Mouse (Mus musculus) CH12.LX (cell line): Measurements from ENCODE around the gene Sh3rf1. TPM values are rescaled to one million over a fixed set of nuclear protein-coding genes. Genes with fewer than 3 reads are reported as not detected.

Experiments used
- DNase-seq: peaks from one replicate; pipeline ENCODE4 v3.0.0-alpha.2; 2013; ENCODE audit errors: extremely low read depth
- H3K27ac ChIP-seq: 2 replicates; pipeline ENCODE4 v1.5.1; 2012; ENCODE audit warnings: low read depth, mild to moderate bottlenecking, control low read depth, moderate library complexity; ENCODE audit not compliant: insufficient read depth
- H3K27me3 ChIP-seq: replicated peaks from 2 replicates; pipeline ENCODE3; 2012; ENCODE audit warnings: inconsistent platforms
- H3K36me3 ChIP-seq, 2 experiments: replicated peaks in 1 of 2; 2 replicates each; pipeline versions ENCODE3 to v1.6.1; 2012; ENCODE audit warnings: inconsistent platforms in 1 of 2, low read length in 1 of 2, mild to moderate bottlenecking in 1 of 2, mixed read lengths in 1 of 2, moderate library complexity in 1 of 2; ENCODE audit not compliant: control insufficient read depth in 1 of 2, insufficient read depth in 1 of 2
- H3K4me1 ChIP-seq, 2 experiments: 2 replicates each; pipeline ENCODE4 v1.6.1; 2012; ENCODE audit warnings: inconsistent platforms in 1 of 2, moderate library complexity in 1 of 2; ENCODE audit not compliant: insufficient read depth in 2 of 2, control insufficient read depth in 1 of 2
- H3K4me2 ChIP-seq: 2 replicates; pipeline ENCODE4 v1.6.1; 2012; ENCODE audit warnings: low read depth, mild to moderate bottlenecking, control low read depth; ENCODE audit not compliant: poor library complexity, insufficient read depth, severe bottlenecking
- H3K4me3 ChIP-seq, 3 experiments: fragments of 150-350 bp in 1 of 3; sonication (generic) in 1 of 3; replicated peaks in 1 of 3; 2 replicates each; pipeline versions ENCODE3 to v1.5.1; 2011 to 2012; ENCODE audit warnings: low read depth in 2 of 3, low read length in 2 of 3, mild to moderate bottlenecking in 2 of 3, moderate library complexity in 2 of 3, control low read depth in 1 of 3, improper control_type of control experiment in 1 of 3, inconsistent platforms in 1 of 3, mixed read lengths in 1 of 3; ENCODE audit not compliant: poor library complexity in 1 of 3
- H3K79me2 ChIP-seq: replicated peaks from 2 replicates; pipeline ENCODE4 v1.6.1; 2012; ENCODE audit warnings: mild to moderate bottlenecking, moderate library complexity; ENCODE audit not compliant: control insufficient read depth, poor library complexity, insufficient read depth, severe bottlenecking; ENCODE audit errors: extremely low read depth
- H3K9ac ChIP-seq: 2 replicates; pipeline ENCODE4 v1.6.1; 2012; ENCODE audit warnings: low read depth, mild to moderate bottlenecking, control low read depth, moderate library complexity; ENCODE audit not compliant: insufficient read depth
- H3K9me3 ChIP-seq: replicated peaks from 2 replicates; pipeline ENCODE3; 2012; ENCODE audit warnings: low read length, inconsistent platforms, mixed read lengths
- ELF1 ChIP-seq: IDR thresholded peaks from 2 replicates; pipeline ENCODE4 v1.6.1; 2014; ENCODE audit warnings: low read depth, mild to moderate bottlenecking, inconsistent platforms, low read length, improper control_type of control experiment
- EP300 ChIP-seq: IDR thresholded peaks from 2 replicates; pipeline ENCODE4 v1.6.1; 2011; ENCODE audit warnings: low read length, improper control_type of control experiment
- ETS1 ChIP-seq: conservative IDR thresholded peaks from 2 replicates; pipeline ENCODE4 v1.6.1; 2012; ENCODE audit warnings: low read depth, mild to moderate bottlenecking, inconsistent platforms, low read length, improper control_type of control experiment, moderate library complexity
- IRF4 ChIP-seq: IDR thresholded peaks from 2 replicates; pipeline ENCODE4 v1.6.1; 2014; ENCODE audit warnings: low read depth, mild to moderate bottlenecking, inconsistent platforms, low read length, improper control_type of control experiment
- JUN ChIP-seq: IDR thresholded peaks from 2 replicates; pipeline ENCODE4 v1.6.1; 2011; ENCODE audit warnings: low read depth, mild to moderate bottlenecking, low read length, improper control_type of control experiment, moderate library complexity; ENCODE audit not compliant: insufficient read depth
- JUND ChIP-seq: conservative IDR thresholded peaks from 2 replicates; pipeline ENCODE4 v1.6.1; 2011; ENCODE audit warnings: low read depth, low read length, improper control_type of control experiment
- KAT2A ChIP-seq: IDR thresholded peaks from 2 replicates; pipeline ENCODE4 v1.6.1; 2012; ENCODE audit warnings: low read length, improper control_type of control experiment, inconsistent platforms; ENCODE audit not compliant: insufficient replicate concordance
- MAFK ChIP-seq: IDR thresholded peaks from 2 replicates; pipeline ENCODE4 v1.6.1; 2011; ENCODE audit warnings: low read length, improper control_type of control experiment; ENCODE audit not compliant: insufficient replicate concordance
- MEF2A ChIP-seq: IDR thresholded peaks from 2 replicates; pipeline ENCODE4 v1.6.1; 2014; ENCODE audit warnings: low read depth, mild to moderate bottlenecking, inconsistent platforms, low read length, improper control_type of control experiment, borderline replicate concordance
- MYC ChIP-seq: IDR thresholded peaks from 2 replicates; pipeline ENCODE4 v1.6.1; 2011; ENCODE audit warnings: low read depth, mild to moderate bottlenecking, improper control_type of control experiment, low read length
- NELFE ChIP-seq: IDR thresholded peaks from 2 replicates; pipeline ENCODE4 v1.6.1; 2011; ENCODE audit warnings: low read depth, low read length, improper control_type of control experiment
- NRF1 ChIP-seq: IDR thresholded peaks from 2 replicates; pipeline ENCODE4 v1.6.1; 2014; ENCODE audit warnings: low read depth, mild to moderate bottlenecking, inconsistent platforms, low read length, improper control_type of control experiment, moderate library complexity
- POLR2AphosphoS2 ChIP-seq: IDR thresholded peaks from 2 replicates; pipeline ENCODE4 v1.6.1; 2011; ENCODE audit warnings: low read depth, low read length, improper control_type of control experiment
- RAD21 ChIP-seq: IDR thresholded peaks from 2 replicates; pipeline ENCODE4 v1.6.1; 2011; ENCODE audit warnings: low read depth, mild to moderate bottlenecking, low read length, improper control_type of control experiment, moderate library complexity
- TCF12 ChIP-seq: IDR thresholded peaks from 2 replicates; pipeline ENCODE4 v1.6.1; 2014; ENCODE audit warnings: low read depth, mild to moderate bottlenecking, inconsistent platforms, low read length, improper control_type of control experiment
- USF1 ChIP-seq: IDR thresholded peaks from 2 replicates; pipeline ENCODE4 v1.6.1; 2014; ENCODE audit warnings: low read depth, mild to moderate bottlenecking, inconsistent platforms, low read length, improper control_type of control experiment
- USF2 ChIP-seq: conservative IDR thresholded peaks from 2 replicates; pipeline ENCODE4 v1.6.1; 2011; ENCODE audit warnings: low read depth, low read length, improper control_type of control experiment
- ZNF384 ChIP-seq: IDR thresholded peaks from 2 replicates; pipeline ENCODE4 v1.6.1; 2012; ENCODE audit warnings: low read depth, low read length, improper control_type of control experiment, inconsistent platforms
- dilution Hi-C: fragments of 300-500 bp; cut with MboI; formaldehyde crosslinking; loops from 2 replicates; pipeline ENCODE4 v1.14.3; 2020; ENCODE audit warnings: low sequenced_read_pairs; ENCODE audit not compliant: extremely low pct_unique_long_range_greater_than_20kb, extremely low pct_ligation_motif_present
- in situ Hi-C: fragments of 300-500 bp; cut with MboI; formaldehyde crosslinking; loops from 3 replicates; pipeline ENCODE4 v1.14.3; 2019; ENCODE audit warnings: low sequenced_read_pairs, low pct_ligation_motif_present, low pct_unique_long_range_greater_than_20kb, mixed read lengths
- polyA plus RNA-seq: library from polyadenylated mRNA; unstranded; fragments of >175 nt; gene quantifications from 2 replicates; pipeline ENCODE4 v1.2.1, GENCODE M21; 2012; ENCODE audit warnings: low read depth; ENCODE audit not compliant: insufficient read length
- total RNA-seq, 2 experiments: library from RNA; depleted of rRNA; stranded (reverse); fragments of 300-350 nt in 1 of 2; fragments of >200 nt in 1 of 2; gene quantifications; 2 replicates each; pipeline ENCODE4 v1.2.3; 2012 to 2014

The Sh3rf1 gene
- total and polyA plus RNA-seq, 3 experiments: 6.0 to 16.8 (median 10.6) TPM

- Histone ChIP-seq H3K9me3 (no peaks in the 10 kb centered on the region), H3K4me3 (no peak overlapping the region), H3K36me3 (peaks cover 19 to 48% of the 10 kb centered on the region in 2 experiments), H3K4me2 (no peak overlapping the region), H3K9ac (no peak overlapping the region), H3K79me2 (no peaks in the 10 kb centered on the region), H3K4me1 (peaks cover 10 to 26% of the 10 kb centered on the region in 2 experiments), H3K27me3 (no peaks in the 10 kb centered on the region), H3K27ac (no peak overlapping the region)
- TF ChIP-seq NELFE (no peak), MAFK (no peak), MYC (no peak), MEF2A (0 out of 2 replicates have a peak, but pooled peaks have one; percentile 18), KAT2A (no peak), USF1 (no peak), JUND (no peak), EP300 (no peak)
- in situ Hi-C loops (no loop called here), dilution Hi-C loops (no loop called here)
- peak; percentile 58 for DNase-seq
Observed at GRCm38 (mm10) chr8:61347526-61347925, 123.9 kb downstream of the Sh3rf1 start.

GRCm38 (mm10) chr8:61348029-61348428, 124.4 kb downstream of the Sh3rf1 start:
- Histone ChIP-seq H3K27ac (no peak overlapping the region), H3K79me2 (no peaks in the 10 kb centered on the region), H3K9ac (no peak overlapping the region), H3K4me2 (no peak overlapping the region), H3K4me3 (no peak overlapping the region), H3K36me3 (peaks cover 19 to 52% of the 10 kb centered on the region in 2 experiments), H3K27me3 (no peaks in the 10 kb centered on the region), H3K4me1 (peaks cover 10 to 26% of the 10 kb centered on the region in 2 experiments), H3K9me3 (no peaks in the 10 kb centered on the region)
- dilution Hi-C loops: no loop called here
- in situ Hi-C loops: no loop called here
- peak; percentile 49 for DNase-seq
- TF ChIP-seq ZNF384 (no peak), JUN (no peak), IRF4 (0 out of 2 replicates have a peak, but pooled peaks have one; percentile 31), TCF12 (0 out of 2 replicates have a peak, but pooled peaks have one; percentile 24), MYC (no peak), NELFE (no peak), ETS1 (0 out of 2 replicates have a peak, but pooled peaks have one; percentile 34), USF2 (no peak), USF1 (0 out of 2 replicates have a peak, but pooled peaks have one; percentile 21), NRF1 (no peak), EP300 (peak; percentile 19; the same call in 1 of the 2 replicates), MEF2A (no peak), RAD21 (no peak), POLR2AphosphoS2 (no peak), ELF1 (no peak)
